Mouse (Mus musculus) stomach, embryonic 16.5 days (tissue): ENCODE measurements around the gene Pak4. TPM values are rescaled to one million over a fixed set of nuclear protein-coding genes. Genes with fewer than 3 reads are reported as not detected.

ENCODE experiments used
- ATAC-seq: fragments of 200-750 bp; cut with Nextera tagmentation; 2 replicates; pipeline ENCODE4 v1.8.0; 2017; ENCODE audit warnings: moderate number of reproducible peaks, moderate TSS enrichment; ENCODE audit not compliant: insufficient read depth, low FRiP score
- H3K27ac ChIP-seq: fragments of 300-500 bp; sonication (generic); 2 replicates; pipeline ENCODE4 v1.5.1; 2014; ENCODE audit warnings: low read length
- H3K27me3 ChIP-seq: fragments of 300-500 bp; sonication (generic); 2 replicates; pipeline ENCODE4 v1.6.1; 2014; ENCODE audit warnings: low read length, control low read depth, mixed read lengths; ENCODE audit not compliant: control insufficient read depth, insufficient read depth
- H3K36me3 ChIP-seq: fragments of 300-500 bp; sonication (generic); 2 replicates; pipeline ENCODE4 v1.6.1; 2014; ENCODE audit warnings: low read length; ENCODE audit not compliant: control insufficient read depth, insufficient read depth
- H3K4me1 ChIP-seq: fragments of 300-500 bp; sonication (generic); 2 replicates; pipeline ENCODE4 v1.6.1; 2014; ENCODE audit warnings: low read length, control low read depth, mixed read lengths; ENCODE audit not compliant: control insufficient read depth, insufficient read depth
- H3K4me2 ChIP-seq: fragments of 300-500 bp; sonication (generic); 2 replicates; pipeline ENCODE4 v1.6.1; 2014; ENCODE audit warnings: low read depth, low read length, mixed read lengths
- H3K4me3 ChIP-seq: fragments of 300-500 bp; sonication (generic); replicated peaks from 2 replicates; pipeline ENCODE4 v1.5.1; 2014; ENCODE audit warnings: mild to moderate bottlenecking, low read length
- H3K9ac ChIP-seq: fragments of 300-500 bp; sonication (generic); 2 replicates; pipeline ENCODE4 v1.6.1; 2014; ENCODE audit warnings: low read length
- H3K9me3 ChIP-seq: fragments of 300-500 bp; sonication (generic); replicated peaks from 2 replicates; pipeline ENCODE4 v1.6.1; 2016; ENCODE audit warnings: low read length, control low read depth; ENCODE audit not compliant: control insufficient read depth
- WGBS: fragments of 180-500 bp; shearing (Covaris S2); extraction: QIAGEN DNeasy Blood & Tissue Kit; methylation state at CpG from one replicate; pipeline ENCODE4 v1.1.7; 2014; 5-methylcytosine and 5-hydroxymethylcytosine counted together
- polyA plus RNA-seq: library from polyadenylated mRNA; unstranded; fragments of >200 nt; fragmentation: Nextera tagmentation; extraction: Ambion mirVana; gene quantifications from 2 replicates; pipeline ENCODE4 v1.2.1, GENCODE M21; 2015

The Pak4 gene
- polyA plus RNA-seq, 1 experiment from 2014 or later: 54.8 TPM

GRCm38 (mm10) chr7:28570982-28571682, 26.9 kb downstream of the Pak4 start:
- Histone ChIP-seq H3K36me3 (peaks cover 15% of the 10 kb centered on the region; the same call in 1 of the 2 replicates), H3K27ac (peak overlapping the region; percentile 98), H3K27me3 (no peaks in the 10 kb centered on the region), H3K4me3 (peak overlapping the region; percentile 8; the same call in 1 of the 2 replicates), H3K9ac (peak overlapping the region; percentile 56), H3K4me2 (peak overlapping the region; percentile 42), H3K9me3 (no peaks in the 10 kb centered on the region), H3K4me1 (peaks cover 53% of the 10 kb centered on the region)
- 25% methylated on average over 5 of the region's 5 CpGs for WGBS
- no peak for ATAC-seq

DNA sequence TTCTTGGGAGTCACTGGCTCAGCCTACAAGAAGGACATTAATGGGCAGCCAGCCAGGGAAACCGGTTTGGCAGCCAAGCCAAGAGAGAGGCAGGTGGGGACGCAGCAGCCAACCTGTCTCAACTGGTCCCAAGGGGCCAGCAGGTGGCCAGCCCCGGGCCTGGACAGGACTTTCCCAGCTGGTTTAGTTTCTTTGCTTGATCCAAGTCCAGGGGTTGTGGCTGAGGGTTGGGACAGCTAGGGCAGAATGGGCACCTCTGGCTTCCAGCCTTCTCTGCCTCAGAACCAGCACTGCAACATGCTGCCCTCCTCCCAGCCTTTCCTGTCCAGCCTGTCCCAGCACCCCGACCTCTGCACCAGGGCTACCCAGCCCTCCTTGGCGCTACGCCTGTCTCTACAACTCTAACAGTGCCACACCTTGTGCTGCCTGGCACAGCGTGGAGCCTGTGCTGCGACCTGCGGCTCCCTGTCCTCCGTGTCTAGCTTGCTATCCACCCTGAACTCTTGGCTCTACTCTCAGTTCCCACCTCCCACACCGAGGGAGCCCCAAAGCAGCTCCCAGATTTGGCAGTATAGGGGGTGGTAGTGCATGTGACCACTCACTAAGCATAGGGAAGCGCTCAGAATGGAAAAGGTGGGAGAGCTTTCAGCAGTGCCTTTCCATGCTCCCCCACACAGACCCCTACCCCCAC, 27.5 kb downstream of the Pak4 start:
- H3K27me3 ChIP-seq: no peaks in the 10 kb centered on the region
- H3K4me3 ChIP-seq: peak overlapping the region; percentile 8; the same call in 1 of the 2 replicates
- peak overlapping the region; percentile 42 for H3K4me2 ChIP-seq
- no peaks in the 10 kb centered on the region for H3K9me3 ChIP-seq
- peak; percentile 87 for ATAC-seq
- H3K4me1 ChIP-seq: peaks cover 49% of the 10 kb centered on the region
- peak overlapping the region; percentile 56 for H3K9ac ChIP-seq
- H3K36me3 ChIP-seq: peaks cover 19% of the 10 kb centered on the region
- whole genome bisulfite sequencing: 45% methylated on average over 12 of the region's 12 CpGs
- H3K27ac ChIP-seq: peak overlapping the region; percentile 98

DNA sequence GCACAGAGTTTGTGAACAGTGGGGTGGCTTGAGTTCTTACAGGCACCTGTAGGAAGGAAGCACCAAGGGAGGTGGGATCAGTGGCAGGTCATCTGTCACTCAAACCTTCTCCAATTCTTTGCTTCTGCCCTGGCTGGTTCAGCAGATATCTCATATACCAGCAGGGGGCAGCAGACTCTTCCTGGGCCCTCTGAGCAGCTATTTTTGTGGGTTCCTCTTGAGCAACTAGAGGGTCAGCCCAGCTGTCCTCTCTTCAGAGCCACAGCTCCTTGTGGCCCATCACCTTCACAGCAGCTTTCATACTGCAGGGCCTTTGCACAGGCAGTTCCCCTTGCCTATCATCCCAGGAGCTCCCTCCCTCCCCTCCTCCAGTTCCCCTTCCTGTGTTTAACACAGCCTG, 29.7 kb downstream of the Pak4 start:
- H3K9me3 ChIP-seq: no peaks in the 10 kb centered on the region
- no peaks in the 10 kb centered on the region for H3K27me3 ChIP-seq
- H3K9ac ChIP-seq: no peak overlapping the region
- peaks cover 40% of the 10 kb centered on the region for H3K4me1 ChIP-seq
- no peak overlapping the region for H3K4me2 ChIP-seq
- ATAC-seq: no peak
- peak overlapping the region; percentile 42; the same call in 1 of the 2 replicates for H3K27ac ChIP-seq
- no peak overlapping the region for H3K4me3 ChIP-seq
- peaks cover 35% of the 10 kb centered on the region for H3K36me3 ChIP-seq

DNA sequence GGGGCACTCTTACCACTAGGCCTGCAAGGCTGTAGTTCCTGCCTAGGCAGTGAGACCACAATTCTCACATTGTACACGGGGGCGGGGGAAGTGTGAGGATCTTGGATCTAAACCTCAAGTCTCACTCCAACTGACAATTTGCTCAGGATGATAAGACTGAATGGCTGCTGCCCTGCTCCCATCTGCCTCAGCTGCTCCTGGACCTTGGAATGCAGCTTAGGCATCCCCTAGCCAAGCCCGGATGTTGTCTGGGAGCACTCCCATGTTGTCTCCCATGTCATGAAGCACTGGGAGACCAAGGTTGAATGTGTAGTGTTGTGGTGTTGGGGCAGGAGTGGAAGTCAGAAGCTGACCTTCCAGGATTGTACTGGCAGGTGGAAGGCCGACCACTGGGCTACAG, 30.4 kb downstream of the Pak4 start:
- no peaks in the 10 kb centered on the region for H3K27me3 ChIP-seq
- H3K9ac ChIP-seq: no peak overlapping the region
- no peak overlapping the region for H3K4me2 ChIP-seq
- ATAC-seq: no peak
- H3K4me1 ChIP-seq: peaks cover 35% of the 10 kb centered on the region
- WGBS: 89% methylated on average over 4 of the region's 4 CpGs
- peaks cover 35% of the 10 kb centered on the region for H3K36me3 ChIP-seq
- H3K9me3 ChIP-seq: no peaks in the 10 kb centered on the region
- no peak overlapping the region for H3K27ac ChIP-seq
- H3K4me3 ChIP-seq: no peak overlapping the region

DNA sequence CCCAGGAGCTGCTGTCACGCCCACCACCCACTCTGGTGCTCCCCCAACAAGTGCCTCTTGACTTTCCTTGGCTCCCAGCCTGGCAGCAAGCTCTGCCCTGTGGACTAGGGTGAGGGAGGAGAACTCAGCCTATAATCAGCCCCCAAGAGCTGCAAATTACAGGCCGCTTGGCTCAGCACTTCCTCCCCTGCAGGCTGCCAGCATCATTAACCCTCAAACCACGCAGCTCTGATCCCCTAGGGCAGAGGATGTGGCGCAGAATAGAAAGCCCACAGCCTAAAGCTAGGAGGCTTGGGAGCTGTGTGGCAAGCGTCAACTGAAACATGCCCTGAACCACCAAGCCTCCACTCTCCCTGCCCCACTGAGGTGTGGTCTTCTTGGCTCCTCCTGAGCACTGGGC, 32.6 kb downstream of the Pak4 start:
- H3K4me3 ChIP-seq: no peak overlapping the region
- H3K9me3 ChIP-seq: no peaks in the 10 kb centered on the region
- 81% methylated on average over 5 of the region's 5 CpGs for WGBS
- no peak overlapping the region for H3K4me2 ChIP-seq
- H3K27ac ChIP-seq: no peak overlapping the region
- no peak for ATAC-seq
- peaks cover 35% of the 10 kb centered on the region for H3K36me3 ChIP-seq
- no peaks in the 10 kb centered on the region for H3K27me3 ChIP-seq
- H3K4me1 ChIP-seq: peaks cover 18% of the 10 kb centered on the region; the same call in 1 of the 2 replicates
- no peak overlapping the region for H3K9ac ChIP-seq

DNA sequence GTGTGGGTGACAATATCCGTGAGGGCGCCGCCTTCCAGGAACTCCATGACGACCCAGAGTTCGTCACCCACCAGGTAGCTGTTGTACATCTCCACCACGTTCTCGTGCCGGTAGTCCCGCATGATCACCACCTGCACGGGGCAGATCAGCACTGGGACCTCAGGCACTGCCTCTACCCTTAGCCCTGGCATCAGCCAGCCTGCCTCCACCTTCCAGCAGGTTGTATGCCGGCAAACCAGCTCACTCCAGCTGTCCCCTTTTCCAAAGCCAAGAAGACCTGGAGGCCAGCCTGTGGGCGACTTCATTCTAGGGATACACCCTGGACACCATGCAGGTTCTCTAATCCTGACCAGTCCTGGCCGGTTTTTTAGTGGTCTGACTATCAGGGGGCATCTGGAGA, 35.0 kb downstream of the Pak4 start:
- Histone ChIP-seq H3K9ac (no peak overlapping the region), H3K27me3 (no peaks in the 10 kb centered on the region), H3K4me2 (no peak overlapping the region), H3K27ac (no peak overlapping the region), H3K4me3 (no peak overlapping the region), H3K4me1 (peaks cover 11% of the 10 kb centered on the region; the same call in 1 of the 2 replicates), H3K9me3 (no peaks in the 10 kb centered on the region), H3K36me3 (peaks cover 34% of the 10 kb centered on the region)
- 94% methylated on average over 13 of the region's 13 CpGs for WGBS
- ATAC-seq: no peak

GRCm38 (mm10) chr7:28562371-28562770, 35.6 kb downstream of the Pak4 start:
- no peak overlapping the region for H3K4me3 ChIP-seq
- WGBS: 87% methylated on average over 13 of the region's 13 CpGs
- H3K4me1 ChIP-seq: peaks cover 11% of the 10 kb centered on the region; the same call in 1 of the 2 replicates
- no peaks in the 10 kb centered on the region for H3K27me3 ChIP-seq
- no peak overlapping the region for H3K9ac ChIP-seq
- H3K27ac ChIP-seq: no peak overlapping the region
- no peak overlapping the region for H3K4me2 ChIP-seq
- no peak for ATAC-seq
- H3K9me3 ChIP-seq: no peaks in the 10 kb centered on the region
- peaks cover 29% of the 10 kb centered on the region for H3K36me3 ChIP-seq

GRCm38 (mm10) chr7:28561967-28562366, 36.0 kb downstream of the Pak4 start:
- no peak for ATAC-seq
- no peak overlapping the region for H3K27ac ChIP-seq
- H3K4me2 ChIP-seq: no peak overlapping the region
- H3K27me3 ChIP-seq: no peaks in the 10 kb centered on the region
- H3K36me3 ChIP-seq: peaks cover 25% of the 10 kb centered on the region
- no peak overlapping the region for H3K9ac ChIP-seq
- H3K4me1 ChIP-seq: peaks cover 11% of the 10 kb centered on the region; the same call in 1 of the 2 replicates
- WGBS: 91% methylated on average over 11 of the region's 11 CpGs
- no peaks in the 10 kb centered on the region for H3K9me3 ChIP-seq
- H3K4me3 ChIP-seq: no peak overlapping the region

- Histone ChIP-seq H3K36me3 (peaks cover 21% of the 10 kb centered on the region), H3K4me2 (no peak overlapping the region), H3K27me3 (no peaks in the 10 kb centered on the region), H3K4me3 (no peak overlapping the region), H3K27ac (no peak overlapping the region), H3K9ac (no peak overlapping the region), H3K9me3 (no peaks in the 10 kb centered on the region), H3K4me1 (peaks cover 19% of the 10 kb centered on the region)
- 91% methylated on average over 10 of the region's 10 CpGs for WGBS
- no peak for ATAC-seq
Observed at GRCm38 (mm10) chr7:28560856-28561255, 37.1 kb downstream of the Pak4 start.
